8 mouse cellular contexts compared by ENCODE assay signal in the genomic region with DNA sequence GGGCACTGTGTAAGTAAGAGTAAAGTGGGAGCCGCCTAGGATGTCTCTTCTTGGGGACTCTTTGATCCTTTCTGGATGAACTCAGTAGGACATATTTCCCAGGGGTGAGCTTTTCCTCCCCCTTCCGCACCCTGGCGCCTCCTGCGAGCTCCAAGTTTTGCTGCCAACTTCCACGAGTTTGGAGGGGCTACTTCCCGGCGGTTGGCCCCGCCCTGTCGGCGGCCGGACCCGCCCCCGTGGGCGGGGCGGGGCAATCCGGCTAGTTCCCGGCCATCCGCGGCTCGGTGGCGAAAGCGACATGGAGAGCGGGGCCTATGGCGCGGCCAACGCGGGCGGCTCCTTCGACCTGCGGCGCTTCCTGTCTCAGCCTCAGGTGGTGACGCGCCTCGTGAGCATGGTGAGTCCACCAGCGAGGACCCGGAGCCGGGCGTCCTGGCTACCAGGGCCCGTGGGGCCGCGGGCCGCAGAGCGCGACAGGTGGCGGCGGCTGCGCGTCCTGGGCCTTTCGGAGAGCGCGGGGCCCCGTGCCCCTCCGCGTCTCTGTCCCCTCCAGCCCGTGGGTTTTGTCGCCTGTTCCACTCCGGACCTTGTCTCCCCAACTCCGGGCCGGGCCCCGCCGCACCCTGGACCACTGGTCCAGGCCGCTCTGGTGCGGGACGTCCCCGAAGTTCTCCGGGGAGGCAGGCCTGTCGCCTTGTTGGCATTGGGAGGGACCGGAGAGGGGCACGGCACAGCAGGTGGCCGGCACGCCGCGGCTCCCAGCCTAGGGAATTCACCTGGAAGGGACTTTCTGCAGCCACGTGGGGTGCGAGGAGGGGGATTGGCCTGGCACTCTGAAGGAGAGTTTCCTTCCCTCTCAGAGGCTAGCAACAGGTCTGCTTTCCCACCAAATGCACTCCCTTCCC. TPM values are rescaled to one million over a fixed set of nuclear protein-coding genes. Genes with fewer than 3 reads are reported as not detected.
DNase-seq lines count a peak whose midpoint lies in the region; ATAC-seq and TF ChIP-seq lines count a peak whose summit lies in the region.

A gene (plus strand): TSS at position 262 of the 905 bp plus-strand sequence.
A gene (plus strand): TSS at position 262 of the 905 bp plus-strand sequence.

- H3K27me3 ChIP-seq in intestine, embryonic 16.5 days (replicated peaks; ENCODE audit: control insufficient read depth, insufficient read depth, low read length): no peaks in the 10 kb centered on the region
- no peaks in the 10 kb centered on the region for H3K27me3 ChIP-seq in liver, embryonic 16.5 days (ENCODE audit: control insufficient read depth, insufficient read depth, low read depth, low read length)
- no peaks in the 10 kb centered on the region for H3K27me3 ChIP-seq in thymus, adult 2 months (ENCODE audit: control insufficient read depth, insufficient read depth, low read length)

- peaks cover 8% of the 10 kb centered on the region; the same call in 1 of the 2 replicates for H3K36me3 ChIP-seq in intestine, embryonic 16.5 days (ENCODE audit: control insufficient read depth, insufficient read depth, low read length)
- peaks cover 49% of the 10 kb centered on the region for H3K36me3 ChIP-seq in liver, embryonic 16.5 days (ENCODE audit: control insufficient read depth, insufficient read depth)
- H3K36me3 ChIP-seq in thymus, adult 2 months (ENCODE audit: control insufficient read depth, insufficient read depth, low read length): no peaks in the 10 kb centered on the region; the same call in 1 of the 2 replicates

- H3K27ac ChIP-seq in cortical plate, adult 2 months (ENCODE audit: insufficient read depth, low read length): peak within 1 kb of the TSS; percentile 9; the same call in 1 of the 2 replicates
- peak within 1 kb of the TSS; percentile 90 for H3K27ac ChIP-seq in intestine, embryonic 16.5 days (ENCODE audit: low read length)
- peak within 1 kb of the TSS; percentile 83 for H3K27ac ChIP-seq in liver, embryonic 16.5 days (ENCODE audit: low read length)
- H3K27ac ChIP-seq in thymus, adult 2 months (ENCODE audit: control insufficient read depth, insufficient read depth, low read length): peak within 1 kb of the TSS; percentile 6

- no peaks in the 10 kb centered on the region for H3K9me3 ChIP-seq in intestine, embryonic 16.5 days (ENCODE audit: control insufficient read depth, low read length)
- H3K9me3 ChIP-seq in liver, embryonic 16.5 days (replicated peaks; ENCODE audit: control insufficient read depth, low read length): no peaks in the 10 kb centered on the region

- peak within 1 kb of the TSS; percentile 92 for H3K9ac ChIP-seq in intestine, embryonic 16.5 days (ENCODE audit: low read depth, low read length)
- peak within 1 kb of the TSS; percentile 92 for H3K9ac ChIP-seq in liver, embryonic 16.5 days (ENCODE audit: low read depth, low read length)

- TF ChIP-seq CTCF in cortical plate, adult 2 months (IDR thresholded peaks at IDR 0.05; ENCODE audit: extremely low read depth, insufficient read depth, low read length): no peak
- TF ChIP-seq CTCF in thymus, adult 2 months (IDR thresholded peaks at IDR 0.05; ENCODE audit: borderline replicate concordance, control insufficient read depth, extremely low read depth, insufficient read depth, low read length, poor library complexity): no peak

- intact Hi-C loops in left cerebral cortex, postnatal 4 days (cut with DNase I): no loop called here

- ATAC-seq in intestine, embryonic 16.5 days: peak; percentile 80
- ATAC-seq in liver, embryonic 16.5 days (ENCODE audit: low read depth): peak; percentile 78

- under 1% methylated on average over 75 of the region's 75 CpGs for WGBS in intestine, embryonic 16.5 days
- under 1% methylated on average over 75 of the region's 75 CpGs for WGBS in liver, embryonic 16.5 days (ENCODE audit: insufficient replicate concordance)
- 1% methylated on average over 75 of the region's 75 CpGs for WGBS in thymus, adult 2 months

- no peaks in the 10 kb centered on the region for H3K4me1 ChIP-seq in cortical plate, adult 2 months (ENCODE audit: control insufficient read depth, insufficient read depth, low read length)
- H3K4me1 ChIP-seq in intestine, embryonic 16.5 days (ENCODE audit: control insufficient read depth, insufficient read depth, low read length): peaks cover 15% of the 10 kb centered on the region
- H3K4me1 ChIP-seq in liver, embryonic 16.5 days (ENCODE audit: control insufficient read depth, low read depth, low read length): peaks cover 39% of the 10 kb centered on the region
- H3K4me1 ChIP-seq in thymus, adult 2 months (replicated peaks; ENCODE audit: control insufficient read depth, insufficient read depth, low read length): peaks cover 12% of the 10 kb centered on the region

- peak; percentile 58 for DNase-seq in left cerebral cortex, postnatal 4 days
- no peak for DNase-seq in left cerebral cortex, adult 9 months (ENCODE audit: low spot score in 2 of 2)
- DNase-seq in heart, adult 11 months: peak; percentile 98
- peak; percentile 81 for DNase-seq in neural tube, embryonic 10.5 days (ENCODE audit: extremely low spot score, low spot score)
- DNase-seq in thymus, adult 2 months: peak; percentile 75

- H3K4me2 ChIP-seq in intestine, embryonic 16.5 days (ENCODE audit: low read depth, low read length): peak within 1 kb of the TSS; percentile 90
- H3K4me2 ChIP-seq in liver, embryonic 16.5 days (ENCODE audit: low read depth, low read length): peak within 1 kb of the TSS; percentile 92

- H3K4me3 ChIP-seq in cortical plate, adult 2 months (ENCODE audit: insufficient read depth, low read length): peak within 1 kb of the TSS; percentile 55
- peak within 1 kb of the TSS; percentile 88 for H3K4me3 ChIP-seq in intestine, embryonic 16.5 days (ENCODE audit: low read length)
- H3K4me3 ChIP-seq in liver, embryonic 16.5 days (ENCODE audit: low read depth, low read length): peak within 1 kb of the TSS; percentile 84
- peak within 1 kb of the TSS; percentile 58 for H3K4me3 ChIP-seq in thymus, adult 2 months (ENCODE audit: control insufficient read depth, insufficient read depth, low read length)

- no peak for TF ChIP-seq POLR2A in cortical plate, adult 2 months (IDR thresholded peaks at IDR 0.05; ENCODE audit: extremely low read depth, insufficient read depth, low read length)
- TF ChIP-seq POLR2A in thymus, adult 2 months (IDR thresholded peaks at IDR 0.05; ENCODE audit: control insufficient read depth, extremely low read depth, insufficient read depth, low read length, poor library complexity): no peak

RNA-seq across cellular contexts. Expression of the first gene that starts in this region (rescaled TPM):
- total RNA-seq in left cerebral cortex, postnatal 4 days (2021): 1 to 10 TPM; 4.4 to 5.1 TPM
- 0.86 and 1.1 TPM in 2 replicates for polyA plus RNA-seq in cortical plate, adult 2 months (2012; rRNA removed)
- polyA plus RNA-seq in intestine, embryonic 16.5 days (2015; fragmentation: Nextera tagmentation; extraction: Ambion mirVana): 0.20 and 0.29 TPM in 2 replicates
- polyA plus RNA-seq in liver, embryonic 16.5 days (2015; fragmentation: Nextera tagmentation; extraction: Ambion mirVana): 0.38 and 0.64 TPM in 2 replicates
- 0.06 TPM in 1 of 2 replicates, not detected in the other for polyA plus RNA-seq in thymus, adult 2 months (2012; rRNA removed)

RNA-seq across cellular contexts. Expression of the second gene that starts in this region (rescaled TPM):
- 10 to 100 TPM in 1 of 2 experiments, 1 to 10 TPM in 1; 9.2 to 14.1 TPM for total RNA-seq in left cerebral cortex, postnatal 4 days (2021)
- polyA plus RNA-seq in cortical plate, adult 2 months (2012; rRNA removed): 10.6 and 13.5 TPM in 2 replicates
- 170 and 173 TPM in 2 replicates for polyA plus RNA-seq in intestine, embryonic 16.5 days (2015; fragmentation: Nextera tagmentation; extraction: Ambion mirVana)
- polyA plus RNA-seq in liver, embryonic 16.5 days (2015; fragmentation: Nextera tagmentation; extraction: Ambion mirVana): 48.6 and 55.5 TPM in 2 replicates
- polyA plus RNA-seq in thymus, adult 2 months (2012; rRNA removed): 286 and 322 TPM in 2 replicates

Comparison
In these comparisons a context has a peak if more than half of its experiments do, and no peak if none do; other contexts are left out.
1. DNase-seq: peak in left cerebral cortex, postnatal 4 days (single experiment), heart, adult 11 months (single experiment), neural tube, embryonic 10.5 days (single experiment) and thymus, adult 2 months (single experiment); none in left cerebral cortex, adult 9 months (0 of 2).
2. H3K27ac ChIP-seq: peak in every context shown above with its lines; median percentile 90 in intestine, embryonic 16.5 days; 83 in liver, embryonic 16.5 days; 9 in cortical plate, adult 2 months; 6 in thymus, adult 2 months.
3. Peak in every context shown above with its lines, with median percentiles within 50 percentile points of each other: H3K4me3 ChIP-seq.